Mouse (Mus musculus) lung, postnatal 10 days (tissue): ENCODE measurements around the gene Fam13a.

ENCODE experiments used
- DNase-seq: peaks from one replicate; pipeline ENCODE4 v3.0.0; 2021

Gene Fam13a

GRCm38 (mm10) chr6:59024164-59024724 lies at the start of gene Fam13a:
Gene Fam13a (minus strand): TSS chr6:59024549.
- peak; percentile 92 for DNase-seq

- peak; percentile 38 for DNase-seq
Observed at GRCm38 (mm10) chr6:59072096-59073060, 48.0 kb upstream of the Fam13a start.

- DNase-seq, result no peak
Observed at GRCm38 (mm10) chr6:59071691-59072090, 47.3 kb upstream of the Fam13a start.

- DNase-seq, result peak; percentile 35
Observed at GRCm38 (mm10) chr6:59068187-59068586, 43.8 kb upstream of the Fam13a start.

- DNase-seq, result no peak
Observed at GRCm38 (mm10) chr6:59064440-59064839, 40.1 kb upstream of the Fam13a start.

- no peak for DNase-seq
Observed at GRCm38 (mm10) chr6:59053232-59053631, 28.9 kb upstream of the Fam13a start.

- DNase-seq, result no peak
Observed at GRCm38 (mm10) chr6:59039719-59040118, 15.4 kb upstream of the Fam13a start.

- peak; percentile 16 for DNase-seq
Observed at GRCm38 (mm10) chr6:59032748-59033147, 8.4 kb upstream of the Fam13a start.

- peak; percentile 29 for DNase-seq
Observed at GRCm38 (mm10) chr6:59031539-59031938, 7.2 kb upstream of the Fam13a start.

- DNase-seq, result no peak
Observed at GRCm38 (mm10) chr6:59030667-59031066, 6.3 kb upstream of the Fam13a start.

- no peak for DNase-seq
Observed at GRCm38 (mm10) chr6:59030037-59030436, 5.7 kb upstream of the Fam13a start.

- DNase-seq, result no peak
Observed at GRCm38 (mm10) chr6:59028871-59029270, 4.5 kb upstream of the Fam13a start.

- no peak for DNase-seq
Observed at GRCm38 (mm10) chr6:59024806-59025205, 457 bp upstream of the Fam13a start.

GRCm38 (mm10) chr6:59023455-59024163 lies 740 bp downstream of the Fam13a start:
- DNase-seq, result no peak

- DNase-seq, result no peak
Observed at GRCm38 (mm10) chr6:59022621-59023020, 1.7 kb downstream of the Fam13a start.

GRCm38 (mm10) chr6:59020346-59020745 lies 4.0 kb downstream of the Fam13a start:
- DNase-seq, result peak; percentile 70

GRCm38 (mm10) chr6:59019847-59020246 lies 4.5 kb downstream of the Fam13a start:
- no peak for DNase-seq

GRCm38 (mm10) chr6:59016336-59016832 lies 8.0 kb downstream of the Fam13a start:
- DNase-seq, result no peak

- no peak for DNase-seq
Observed at GRCm38 (mm10) chr6:59014760-59015159, 9.6 kb downstream of the Fam13a start.

- DNase-seq, result no peak
Observed at GRCm38 (mm10) chr6:59014088-59014759, 10.1 kb downstream of the Fam13a start.

- no peak for DNase-seq
Observed at GRCm38 (mm10) chr6:59010792-59011191, 13.6 kb downstream of the Fam13a start.

GRCm38 (mm10) chr6:59004630-59005029 lies 19.7 kb downstream of the Fam13a start:
- no peak for DNase-seq

- peak; percentile 16 for DNase-seq
Observed at GRCm38 (mm10) chr6:58999044-58999453, 25.3 kb downstream of the Fam13a start.
